Mouse (Mus musculus) ES-Bruce4 (cell line): ENCODE data around the gene Cd6.

Experiments used
- CTCF ChIP-seq: IDR thresholded peaks from one replicate; pipeline ENCODE4 v1.8.1; 2011; ENCODE audit warnings: low read depth, low read length
- EP300 ChIP-seq: IDR thresholded peaks from 2 replicates; pipeline ENCODE4 v1.6.1; 2011; ENCODE audit warnings: low read depth, low read length; ENCODE audit not compliant: insufficient read depth
- POLR2A ChIP-seq: IDR thresholded peaks from one replicate; pipeline ENCODE4 v1.8.1; 2011; ENCODE audit warnings: low read length; ENCODE audit not compliant: insufficient read depth

- TF ChIP-seq EP300 (no peak), CTCF (no peak), POLR2A (no peak)
Observed at GRCm38 (mm10) chr19:10869886-10870527, 40.1 kb upstream of the Cd6 start, which contains the start of gene Tmem132a.
